Mouse (Mus musculus) kidney, adult 2 months (tissue): ENCODE measurements around the gene Zfp385a.

Experiments
- CTCF ChIP-seq: fragments of 200-500 bp; conservative IDR thresholded peaks from 2 replicates; pipeline ENCODE4 v1.5.1; 2011; ENCODE audit warnings: low read depth, mild to moderate bottlenecking, control low read depth, low read length, moderate library complexity, mixed read lengths; ENCODE audit not compliant: insufficient read depth, insufficient read length
- POLR2A ChIP-seq: fragments of 200-500 bp; IDR thresholded peaks from one replicate; pipeline ENCODE4 v1.6.1; 2011; ENCODE audit warnings: low read depth, low read length, control low read depth

DNA sequence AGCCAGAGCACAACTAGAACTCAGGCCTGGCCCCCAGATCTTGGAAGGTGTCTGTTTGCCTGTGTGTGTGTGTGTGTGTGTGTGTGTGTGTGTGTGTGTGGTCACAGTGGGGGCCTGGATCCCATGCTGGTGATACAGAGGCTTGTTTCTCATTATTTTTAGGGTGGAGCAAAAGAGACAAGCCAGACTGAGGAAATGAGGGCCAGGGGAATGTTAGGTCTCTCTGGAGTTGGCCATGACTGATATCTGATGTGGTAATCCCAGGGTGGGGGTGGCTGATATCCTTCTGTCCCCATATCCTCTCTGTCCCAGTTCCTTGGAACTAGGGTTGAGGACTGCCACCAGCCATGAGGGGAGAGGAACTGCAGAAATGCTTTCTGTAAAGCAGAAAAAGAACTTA lies 22.8 kb downstream of the Zfp385a start:
- TF ChIP-seq CTCF: no peak
- TF ChIP-seq POLR2A: no peak
